Mouse (Mus musculus): ENCODE measurements around the gene Dhx58. TPM values are rescaled to one million over a fixed set of nuclear protein-coding genes. Genes with fewer than 3 reads are reported as not detected.

Dhx58 gene
- polyA plus RNA-seq, 1 experiment from 2014 or later, result 2.8 TPM

DNA sequence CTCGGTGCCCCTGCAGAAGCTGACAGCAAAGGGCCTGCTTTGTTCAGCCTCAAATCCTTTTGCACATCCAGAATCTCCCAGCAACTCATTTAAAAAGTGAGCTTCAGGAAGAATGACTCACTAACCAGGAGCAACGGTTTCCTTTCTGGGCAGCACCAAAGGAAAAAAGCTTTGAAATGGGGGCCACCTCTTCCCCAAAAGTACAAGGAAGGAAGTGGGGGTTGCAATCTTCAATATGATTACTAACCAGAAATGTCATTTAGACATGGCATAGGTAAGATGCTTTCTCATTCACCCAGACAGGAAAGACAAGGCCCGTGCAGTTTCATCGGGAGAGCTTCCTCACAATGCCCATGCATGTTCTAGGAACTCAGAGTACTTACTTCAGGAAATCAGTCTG, 17.2 kb upstream of the Dhx58 start:
- ATAC-seq (replicated peaks; ENCODE audit: low FRiP score), result no peak

DNA sequence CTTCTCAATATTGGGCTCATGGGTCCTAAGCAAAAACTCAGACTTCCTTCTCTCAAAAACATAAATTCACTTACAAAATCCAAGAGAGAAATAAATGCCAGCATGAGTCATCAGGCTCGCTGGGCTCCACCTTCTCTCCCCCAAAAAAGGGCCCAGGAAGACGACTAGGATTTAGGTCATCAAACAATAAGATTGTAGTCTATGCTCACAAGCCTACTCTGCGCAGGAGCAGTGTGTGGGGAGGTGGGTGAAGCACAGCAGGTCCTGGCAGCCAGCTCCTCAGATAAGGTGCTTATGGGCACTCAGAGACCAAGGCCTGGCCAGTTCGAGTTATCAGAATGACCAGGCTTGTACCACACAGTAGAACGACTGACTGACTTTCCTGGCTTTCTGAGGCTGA, 16.3 kb upstream of the Dhx58 start:
- 72% methylated on average over 5 of the region's 5 CpGs for WGBS
- no peak for ATAC-seq (replicated peaks; ENCODE audit: low FRiP score)
- no peak overlapping the region for H3K9ac ChIP-seq

More for the DNA sequence above, 17.2 kb upstream of the Dhx58 start:
- peaks cover 33% of the 10 kb centered on the region for H3K36me3 ChIP-seq
- WGBS, result 70% methylated on average over 4 of the region's 4 CpGs
- H3K4me1 ChIP-seq, result peaks cover 43% of the 10 kb centered on the region
- H3K27ac ChIP-seq, result peak overlapping the region; percentile 57
- no peaks in the 10 kb centered on the region for H3K9me3 ChIP-seq (replicated peaks)
- no peak overlapping the region for H3K4me3 ChIP-seq (replicated peaks)
- no peak overlapping the region for H3K4me2 ChIP-seq
- H3K27me3 ChIP-seq, result no peaks in the 10 kb centered on the region
- H3K9ac ChIP-seq, result no peak overlapping the region

DNA sequence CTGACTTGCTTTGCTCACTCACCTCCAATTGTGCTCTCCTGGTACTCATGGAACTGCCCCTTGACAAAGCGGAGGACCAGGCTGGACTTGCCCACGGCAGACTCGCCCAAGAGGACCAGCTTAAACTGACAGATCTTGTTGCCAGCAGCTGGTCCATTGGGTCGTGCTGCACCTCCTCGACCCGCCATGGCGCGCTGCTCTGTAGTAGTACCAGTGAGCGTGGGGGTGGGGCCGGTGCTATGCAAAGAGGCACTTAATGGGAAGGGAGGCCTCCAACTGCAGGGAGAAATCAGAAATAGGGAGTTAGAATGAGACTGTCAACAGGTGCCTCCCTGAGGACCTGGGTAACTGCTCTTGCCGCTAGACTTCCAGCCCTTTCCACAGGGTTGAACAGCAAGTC, 15.8 kb upstream of the Dhx58 start:
- Histone ChIP-seq H3K36me3 (peaks cover 46% of the 10 kb centered on the region), H3K4me2 (no peak overlapping the region), H3K4me3 (replicated peaks) (no peak overlapping the region), H3K4me1 (peaks cover 37% of the 10 kb centered on the region), H3K9me3 (replicated peaks) (no peaks in the 10 kb centered on the region), H3K27ac (no peak overlapping the region), H3K27me3 (no peaks in the 10 kb centered on the region), H3K9ac (no peak overlapping the region)
- ATAC-seq (replicated peaks; ENCODE audit: low FRiP score), result no peak
- 82% methylated on average over 11 of the region's 11 CpGs for WGBS

More for the DNA sequence above, 16.3 kb upstream of the Dhx58 start:
- no peak overlapping the region for H3K27ac ChIP-seq
- H3K4me3 ChIP-seq (replicated peaks), result no peak overlapping the region
- H3K4me2 ChIP-seq, result no peak overlapping the region
- no peaks in the 10 kb centered on the region for H3K27me3 ChIP-seq
- H3K36me3 ChIP-seq, result peaks cover 42% of the 10 kb centered on the region
- H3K4me1 ChIP-seq, result peaks cover 41% of the 10 kb centered on the region
- no peaks in the 10 kb centered on the region for H3K9me3 ChIP-seq (replicated peaks)

GRCm38 (mm10) chr11:100719312-100719711, 15.2 kb upstream of the Dhx58 start:
- Histone ChIP-seq H3K4me2 (no peak overlapping the region), H3K27ac (no peak overlapping the region), H3K9ac (no peak overlapping the region), H3K27me3 (no peaks in the 10 kb centered on the region), H3K9me3 (replicated peaks) (no peaks in the 10 kb centered on the region), H3K4me1 (peaks cover 33% of the 10 kb centered on the region), H3K4me3 (replicated peaks) (no peak overlapping the region), H3K36me3 (peaks cover 49% of the 10 kb centered on the region)
- WGBS, result 81% methylated on average over 3 of the region's 3 CpGs
- ATAC-seq (replicated peaks; ENCODE audit: low FRiP score), result no peak

GRCm38 (mm10) chr11:100718866-100719265, 14.8 kb upstream of the Dhx58 start:
- H3K9me3 ChIP-seq (replicated peaks), result no peaks in the 10 kb centered on the region
- no peaks in the 10 kb centered on the region for H3K27me3 ChIP-seq
- ATAC-seq (replicated peaks; ENCODE audit: low FRiP score), result no peak
- no peak overlapping the region for H3K27ac ChIP-seq
- 94% methylated on average over 4 of the region's 4 CpGs for WGBS
- H3K4me1 ChIP-seq, result peaks cover 35% of the 10 kb centered on the region
- no peak overlapping the region for H3K9ac ChIP-seq
- no peak overlapping the region for H3K4me2 ChIP-seq
- no peak overlapping the region for H3K4me3 ChIP-seq (replicated peaks)
- peaks cover 49% of the 10 kb centered on the region for H3K36me3 ChIP-seq

DNA sequence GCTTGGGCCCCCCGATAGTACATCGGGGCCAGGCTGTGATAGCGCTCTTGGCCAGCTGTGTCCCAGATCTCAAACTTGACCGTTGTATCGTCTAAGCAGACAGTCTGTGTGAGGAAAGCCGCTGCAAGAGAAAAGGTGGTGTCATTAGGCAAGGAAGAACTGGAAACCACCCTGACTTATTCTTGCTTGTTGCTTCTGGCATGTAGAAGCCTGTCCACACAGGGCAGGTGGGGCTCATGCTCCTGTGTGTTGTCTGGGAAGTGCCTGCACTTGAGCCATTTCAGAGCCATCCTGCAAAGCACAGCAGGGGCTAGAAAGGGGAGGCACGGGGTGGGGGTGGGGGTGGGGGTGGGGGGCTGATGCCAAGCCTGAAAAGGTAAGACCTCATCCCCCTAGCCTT, 14.4 kb upstream of the Dhx58 start:
- Histone ChIP-seq H3K36me3 (peaks cover 49% of the 10 kb centered on the region), H3K4me1 (peaks cover 39% of the 10 kb centered on the region), H3K9ac (no peak overlapping the region), H3K27me3 (no peaks in the 10 kb centered on the region), H3K9me3 (replicated peaks) (no peaks in the 10 kb centered on the region), H3K4me2 (no peak overlapping the region), H3K4me3 (replicated peaks) (no peak overlapping the region), H3K27ac (no peak overlapping the region)
- WGBS, result 95% methylated on average over 7 of the region's 7 CpGs
- no peak for ATAC-seq (replicated peaks; ENCODE audit: low FRiP score)

DNA sequence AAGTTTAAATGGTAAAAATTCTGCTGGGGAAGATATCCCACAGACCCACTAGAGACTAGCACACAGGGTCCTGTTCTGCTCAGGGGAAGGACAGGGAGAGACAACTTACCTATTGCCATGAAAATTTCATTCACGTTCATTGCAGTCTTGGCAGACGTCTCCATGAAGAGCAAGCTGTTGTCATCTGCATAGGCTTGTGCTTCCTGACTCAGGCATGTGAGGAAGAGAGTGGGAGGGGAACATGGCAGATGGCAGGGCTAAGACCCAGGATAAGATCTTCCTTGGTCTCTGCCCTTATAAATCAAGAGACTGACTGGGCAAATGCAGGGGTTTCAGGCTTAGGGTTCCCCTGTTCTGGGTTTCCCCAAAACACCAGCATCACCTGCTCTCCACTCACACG, 12.6 kb upstream of the Dhx58 start:
- H3K4me2 ChIP-seq, result no peak overlapping the region
- H3K27me3 ChIP-seq, result no peaks in the 10 kb centered on the region
- 89% methylated on average over 3 of the region's 3 CpGs for WGBS
- ATAC-seq (replicated peaks; ENCODE audit: low FRiP score), result no peak
- no peaks in the 10 kb centered on the region for H3K9me3 ChIP-seq (replicated peaks)
- H3K27ac ChIP-seq, result no peak overlapping the region
- H3K4me1 ChIP-seq, result peaks cover 40% of the 10 kb centered on the region
- no peak overlapping the region for H3K9ac ChIP-seq
- peaks cover 49% of the 10 kb centered on the region for H3K36me3 ChIP-seq
- H3K4me3 ChIP-seq (replicated peaks), result no peak overlapping the region

- H3K4me1 ChIP-seq, result peaks cover 40% of the 10 kb centered on the region
- 87% methylated on average over 6 of the region's 6 CpGs for WGBS
- H3K9me3 ChIP-seq (replicated peaks), result no peaks in the 10 kb centered on the region
- H3K4me3 ChIP-seq (replicated peaks), result no peak overlapping the region
- no peak overlapping the region for H3K27ac ChIP-seq
- no peak overlapping the region for H3K4me2 ChIP-seq
- no peak for ATAC-seq (replicated peaks; ENCODE audit: low FRiP score)
- H3K27me3 ChIP-seq, result no peaks in the 10 kb centered on the region
- no peak overlapping the region for H3K9ac ChIP-seq
- H3K36me3 ChIP-seq, result peaks cover 58% of the 10 kb centered on the region
These were observed 10.9 kb upstream of the Dhx58 start for GRCm38 (mm10) chr11:100714948-100715347.

GRCm38 (mm10) chr11:100714534-100714915, 10.5 kb upstream of the Dhx58 start:
- H3K36me3 ChIP-seq, result peaks cover 63% of the 10 kb centered on the region
- 42% methylated on average over 6 of the region's 6 CpGs for WGBS
- peaks cover 37% of the 10 kb centered on the region for H3K4me1 ChIP-seq
- H3K9me3 ChIP-seq (replicated peaks), result no peaks in the 10 kb centered on the region
- peak overlapping the region; percentile 27 for H3K4me3 ChIP-seq (replicated peaks)
- no peak for ATAC-seq (replicated peaks; ENCODE audit: low FRiP score)
- H3K9ac ChIP-seq, result 0 out of 2 replicates have a peak overlapping the region, but pooled peaks have one; percentile 1
- H3K27me3 ChIP-seq, result no peaks in the 10 kb centered on the region
- H3K4me2 ChIP-seq, result peak overlapping the region; percentile 56
- peak overlapping the region; percentile 69 for H3K27ac ChIP-seq

DNA sequence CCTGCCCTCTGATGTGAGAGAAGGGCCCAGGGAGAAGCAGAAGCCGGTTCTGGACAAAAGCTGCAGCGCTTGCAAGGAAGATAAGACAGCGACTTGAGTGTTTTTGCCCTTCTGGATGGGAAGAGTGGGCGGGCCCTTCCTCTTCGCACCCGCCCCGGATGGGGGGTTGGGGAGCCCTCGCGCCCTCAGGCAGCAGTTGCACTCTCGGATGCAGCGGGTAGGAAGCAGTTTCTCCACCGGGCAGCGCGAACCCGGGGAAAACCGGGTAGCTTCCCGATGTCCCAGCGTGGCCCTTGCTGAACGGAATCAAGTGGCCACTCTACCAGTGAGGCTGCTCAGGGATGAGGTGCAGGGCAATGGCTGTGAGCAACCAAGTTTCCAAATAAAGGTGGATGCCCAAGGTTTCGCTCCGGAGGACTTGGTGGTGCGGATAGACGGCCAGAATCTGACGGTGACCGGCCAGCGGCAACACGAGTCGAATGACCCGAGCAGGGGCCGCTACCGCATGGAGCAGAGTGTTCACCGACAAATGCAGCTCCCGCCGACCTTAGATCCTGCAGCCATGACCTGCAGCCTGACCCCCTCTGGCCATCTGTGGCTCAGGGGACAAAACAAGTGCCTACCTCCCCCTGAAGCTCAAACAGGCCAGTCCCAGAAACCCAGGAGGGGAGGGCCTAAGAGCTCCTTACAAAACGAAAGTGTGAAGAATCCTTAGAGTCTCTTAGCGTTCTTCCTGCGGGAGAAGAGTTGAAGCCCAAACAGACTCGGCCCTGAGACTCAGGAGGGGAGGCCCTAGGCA, 9.9 kb upstream of the Dhx58 start, which contains the start of gene Hspb9:
Gene Hspb9 (plus strand): TSS at position 116 of the 799 bp plus-strand sequence.
- ATAC-seq (replicated peaks; ENCODE audit: low FRiP score), result peak; percentile 9; the same call in 1 of the 2 replicates
- WGBS, result 3% methylated on average over 38 of the region's 38 CpGs
- Histone ChIP-seq H3K4me2 (peak within 1 kb of the TSS; percentile 78), H3K27ac (peak within 1 kb of the TSS; percentile 87), H3K4me1 (peaks cover 37% of the 10 kb centered on the region), H3K9ac (peak within 1 kb of the TSS; percentile 1; the same call in 1 of the 2 replicates), H3K27me3 (no peaks in the 10 kb centered on the region), H3K36me3 (peaks cover 63% of the 10 kb centered on the region), H3K4me3 (replicated peaks) (peak within 1 kb of the TSS; percentile 89), H3K9me3 (replicated peaks) (no peaks in the 10 kb centered on the region)

- Histone ChIP-seq H3K27ac (peak overlapping the region; percentile 69), H3K4me2 (peak overlapping the region; percentile 56), H3K27me3 (no peaks in the 10 kb centered on the region), H3K9me3 (replicated peaks) (no peaks in the 10 kb centered on the region), H3K9ac (peak overlapping the region; percentile 1; the same call in 1 of the 2 replicates), H3K4me3 (replicated peaks) (peak overlapping the region; percentile 27; the same call in 1 of the 2 replicates), H3K36me3 (peaks cover 63% of the 10 kb centered on the region), H3K4me1 (peaks cover 37% of the 10 kb centered on the region)
- no peak for ATAC-seq (replicated peaks; ENCODE audit: low FRiP score)
- WGBS, result 70% methylated on average over 4 of the region's 4 CpGs
These were observed 9.1 kb upstream of the Dhx58 start for GRCm38 (mm10) chr11:100713174-100713573.

- H3K9ac ChIP-seq, result peak within 1 kb of the TSS; percentile 97
- peaks cover 63% of the 10 kb centered on the region for H3K36me3 ChIP-seq
- H3K9me3 ChIP-seq (replicated peaks), result no peaks in the 10 kb centered on the region
- 1% methylated on average over 48 of the region's 48 CpGs for WGBS
- H3K4me2 ChIP-seq, result peak within 1 kb of the TSS; percentile 78
- no peaks in the 10 kb centered on the region for H3K27me3 ChIP-seq
- peak within 1 kb of the TSS; percentile 89 for H3K4me3 ChIP-seq (replicated peaks)
- ATAC-seq (replicated peaks; ENCODE audit: low FRiP score), result peak; percentile 90
- peak within 1 kb of the TSS; percentile 87 for H3K27ac ChIP-seq
- H3K4me1 ChIP-seq, result peaks cover 37% of the 10 kb centered on the region
These were observed 7.9 kb upstream of the Dhx58 start, which contains the start of gene Kat2a for GRCm38 (mm10) chr11:100711783-100712615. Gene Kat2a, minus strand, starts transcription at chr11:100712465.

Data from kidney, embryonic 15.5 days (tissue).